Mouse (Mus musculus) liver, adult (tissue): ENCODE data around the gene Sstr1.

Experiments
- GATA4 ChIP-seq: IDR thresholded peaks from 2 replicates; pipeline ENCODE4 v1.6.1; 2014; ENCODE audit warnings: mild to moderate bottlenecking, low read length; ENCODE audit not compliant: insufficient replicate concordance

Sstr1 gene

DNA sequence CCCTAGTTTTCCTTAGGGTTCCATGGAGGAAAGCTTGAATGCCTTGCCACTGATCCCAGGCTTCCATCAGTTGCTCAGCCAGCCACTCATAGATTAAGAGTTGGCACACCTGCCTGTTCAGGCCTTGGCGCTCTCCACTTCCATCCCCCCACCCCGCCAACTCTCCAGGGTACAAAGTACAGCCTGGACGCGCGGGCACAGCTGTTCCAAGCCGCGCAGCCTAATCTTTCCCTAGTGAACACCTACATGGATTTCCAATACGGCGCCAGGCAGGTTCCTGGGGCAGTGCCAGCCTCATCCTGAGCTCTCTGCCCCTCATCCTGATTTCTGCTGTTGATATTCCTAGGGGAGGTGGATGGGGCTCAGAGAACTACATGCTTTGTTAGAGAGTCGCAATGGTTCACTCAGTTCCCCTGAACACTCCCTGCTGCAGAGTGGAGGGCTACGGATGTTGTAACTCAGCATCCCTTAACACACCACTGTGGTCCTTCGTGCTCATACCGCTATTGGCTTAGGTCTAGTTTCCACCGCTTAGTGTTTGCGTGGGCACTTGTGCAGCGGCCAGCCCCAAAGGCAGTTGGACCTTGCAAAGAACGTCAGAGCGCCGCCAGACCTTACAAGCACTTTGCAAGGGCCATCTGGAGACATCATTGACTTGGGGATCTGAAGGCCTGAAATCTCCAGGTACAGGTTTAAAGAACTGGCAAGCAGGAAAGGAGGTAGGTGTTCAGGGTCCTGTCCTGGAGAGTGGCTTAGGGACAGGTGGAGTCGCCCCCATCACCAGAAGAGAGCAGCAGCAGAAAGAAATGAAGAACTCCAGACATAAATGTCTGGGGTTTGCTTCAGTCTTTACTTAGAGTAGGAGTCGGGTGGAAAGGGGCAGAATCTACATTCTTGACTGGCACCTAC is at the start of gene Sstr1:
Gene Sstr1, plus strand, starts transcription at position 610 of the 909 bp plus-strand sequence.
- no peak for TF ChIP-seq GATA4

DNA sequence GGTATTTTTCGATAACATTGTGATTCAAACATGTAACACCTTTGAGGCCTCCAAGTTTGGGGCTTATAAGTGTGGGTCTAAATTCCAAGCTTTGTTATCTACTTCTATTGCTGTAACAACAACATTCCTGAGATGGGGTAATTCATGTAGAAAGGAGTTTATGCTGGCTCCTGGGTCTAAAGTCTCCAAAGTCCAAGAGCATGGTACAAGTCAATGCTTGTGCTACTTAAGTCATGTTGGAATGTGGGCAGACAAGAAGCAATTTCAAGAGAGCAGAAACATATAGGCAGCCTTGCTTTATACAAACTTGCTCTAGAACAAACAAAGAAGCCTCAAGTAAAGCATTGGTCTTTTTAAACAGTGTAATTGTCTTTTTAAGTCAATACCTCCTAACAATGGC is 12.8 kb upstream of the Sstr1 start:
- no peak for TF ChIP-seq GATA4

DNA sequence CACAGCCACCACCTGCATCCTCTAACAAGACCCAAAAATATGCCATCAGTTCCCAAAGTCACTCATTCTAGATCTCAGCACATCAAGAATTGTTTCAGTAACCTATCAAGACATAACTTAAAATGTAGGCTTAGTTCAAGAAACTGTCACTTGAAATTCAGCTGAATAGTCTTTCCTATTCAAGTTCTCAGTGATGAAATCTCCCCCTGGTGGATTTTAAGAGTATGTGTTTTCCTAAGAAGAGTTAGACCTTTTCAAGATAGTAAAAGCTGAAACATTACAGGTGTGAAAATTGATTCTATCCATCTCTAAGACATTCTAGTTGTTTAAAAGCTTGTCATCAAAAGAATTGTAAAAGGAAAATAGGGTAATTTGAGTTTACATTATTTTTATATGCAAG is 10.4 kb upstream of the Sstr1 start:
- no peak for TF ChIP-seq GATA4

DNA sequence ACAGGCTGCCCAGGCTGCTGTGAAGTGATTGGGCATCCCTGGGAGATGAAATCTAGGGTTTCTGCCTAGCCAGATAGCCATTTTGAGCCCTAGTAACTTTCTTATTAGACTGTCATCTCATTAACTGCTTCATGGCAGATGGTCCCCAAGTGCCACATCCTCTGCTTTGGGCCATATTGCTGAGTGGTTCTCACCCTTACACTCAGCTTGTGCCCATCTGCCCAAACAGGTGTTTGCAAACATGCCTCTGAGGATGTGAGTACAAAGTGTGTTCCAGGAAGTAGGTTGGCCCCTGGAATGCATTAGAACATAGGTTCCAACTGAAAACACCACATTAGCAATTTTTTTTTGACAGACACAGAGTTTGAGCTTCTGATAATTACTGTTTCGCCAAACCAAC is 3.6 kb upstream of the Sstr1 start:
- TF ChIP-seq GATA4 = no peak

DNA sequence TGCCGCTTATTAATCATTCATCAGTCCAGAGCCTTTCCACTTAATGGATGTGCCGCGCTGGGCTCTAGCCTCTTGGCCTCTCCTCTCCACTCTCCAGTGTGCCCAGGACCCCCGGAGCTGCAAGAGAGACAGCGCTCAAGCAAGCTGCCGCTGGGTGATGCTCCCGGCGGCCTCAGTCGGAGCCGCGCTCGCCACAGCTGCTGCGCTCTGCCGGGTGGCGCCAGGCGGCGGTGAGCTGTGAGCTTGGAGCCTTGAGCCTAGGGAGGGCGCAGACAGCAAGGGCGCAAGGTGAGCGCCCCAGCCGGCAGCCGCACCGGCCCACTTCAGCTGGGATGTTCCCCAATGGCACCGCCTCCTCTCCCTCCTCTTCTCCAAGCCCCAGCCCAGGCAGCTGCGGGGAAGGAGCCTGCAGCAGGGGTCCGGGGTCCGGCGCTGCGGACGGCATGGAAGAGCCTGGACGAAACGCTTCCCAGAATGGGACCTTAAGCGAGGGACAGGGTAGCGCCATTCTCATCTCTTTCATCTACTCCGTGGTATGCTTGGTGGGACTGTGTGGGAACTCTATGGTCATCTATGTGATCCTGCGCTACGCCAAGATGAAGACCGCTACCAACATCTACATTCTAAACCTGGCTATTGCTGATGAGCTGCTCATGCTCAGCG is 820 bp downstream of the Sstr1 start:
- TF ChIP-seq GATA4 = no peak

DNA sequence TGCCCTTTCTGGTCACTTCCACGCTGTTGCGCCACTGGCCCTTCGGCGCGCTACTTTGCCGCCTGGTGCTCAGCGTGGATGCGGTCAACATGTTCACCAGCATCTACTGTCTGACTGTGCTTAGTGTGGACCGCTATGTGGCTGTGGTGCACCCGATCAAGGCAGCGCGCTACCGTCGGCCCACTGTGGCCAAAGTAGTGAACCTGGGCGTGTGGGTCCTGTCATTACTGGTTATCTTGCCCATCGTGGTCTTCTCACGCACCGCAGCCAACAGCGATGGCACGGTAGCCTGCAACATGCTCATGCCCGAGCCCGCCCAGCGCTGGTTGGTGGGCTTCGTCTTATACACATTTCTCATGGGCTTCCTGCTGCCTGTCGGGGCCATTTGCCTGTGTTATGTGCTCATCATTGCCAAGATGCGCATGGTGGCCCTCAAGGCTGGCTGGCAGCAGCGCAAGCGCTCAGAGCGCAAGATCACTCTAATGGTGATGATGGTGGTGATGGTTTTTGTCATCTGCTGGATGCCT is 1.4 kb downstream of the Sstr1 start:
- TF ChIP-seq GATA4 = no peak

DNA sequence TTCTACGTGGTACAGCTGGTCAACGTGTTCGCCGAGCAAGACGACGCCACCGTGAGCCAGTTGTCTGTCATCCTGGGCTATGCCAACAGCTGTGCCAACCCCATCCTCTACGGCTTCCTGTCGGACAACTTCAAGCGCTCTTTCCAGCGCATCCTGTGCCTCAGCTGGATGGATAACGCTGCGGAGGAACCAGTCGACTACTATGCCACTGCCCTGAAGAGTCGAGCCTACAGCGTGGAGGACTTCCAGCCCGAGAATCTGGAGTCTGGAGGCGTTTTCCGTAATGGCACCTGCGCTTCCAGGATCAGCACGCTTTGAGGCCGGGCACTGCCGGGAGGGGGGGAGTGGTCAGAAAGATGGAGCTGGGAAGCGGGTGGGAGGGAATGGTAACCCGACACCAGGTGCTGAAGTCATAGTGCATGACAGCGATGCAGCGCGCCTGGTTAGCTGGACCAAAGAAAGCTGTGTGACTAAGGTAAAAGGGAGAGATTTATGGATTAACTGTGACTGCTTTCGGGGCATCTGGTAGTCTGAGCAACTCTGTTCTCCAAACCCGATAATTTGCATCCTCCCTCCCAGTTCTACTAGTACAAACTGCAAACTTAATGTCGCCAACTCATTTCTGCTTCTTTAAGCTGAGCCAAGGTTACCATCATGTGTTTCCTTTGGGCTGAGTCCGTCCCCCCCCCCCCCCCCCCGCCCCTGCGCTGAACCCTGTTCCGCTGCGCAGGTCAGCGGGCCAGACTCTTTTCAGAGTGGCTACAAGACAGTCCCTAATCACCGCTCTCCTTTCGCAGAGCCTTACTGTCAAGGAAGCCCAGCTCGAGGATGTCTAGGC is 2.1 kb downstream of the Sstr1 start:
- TF ChIP-seq GATA4 = no peak

DNA sequence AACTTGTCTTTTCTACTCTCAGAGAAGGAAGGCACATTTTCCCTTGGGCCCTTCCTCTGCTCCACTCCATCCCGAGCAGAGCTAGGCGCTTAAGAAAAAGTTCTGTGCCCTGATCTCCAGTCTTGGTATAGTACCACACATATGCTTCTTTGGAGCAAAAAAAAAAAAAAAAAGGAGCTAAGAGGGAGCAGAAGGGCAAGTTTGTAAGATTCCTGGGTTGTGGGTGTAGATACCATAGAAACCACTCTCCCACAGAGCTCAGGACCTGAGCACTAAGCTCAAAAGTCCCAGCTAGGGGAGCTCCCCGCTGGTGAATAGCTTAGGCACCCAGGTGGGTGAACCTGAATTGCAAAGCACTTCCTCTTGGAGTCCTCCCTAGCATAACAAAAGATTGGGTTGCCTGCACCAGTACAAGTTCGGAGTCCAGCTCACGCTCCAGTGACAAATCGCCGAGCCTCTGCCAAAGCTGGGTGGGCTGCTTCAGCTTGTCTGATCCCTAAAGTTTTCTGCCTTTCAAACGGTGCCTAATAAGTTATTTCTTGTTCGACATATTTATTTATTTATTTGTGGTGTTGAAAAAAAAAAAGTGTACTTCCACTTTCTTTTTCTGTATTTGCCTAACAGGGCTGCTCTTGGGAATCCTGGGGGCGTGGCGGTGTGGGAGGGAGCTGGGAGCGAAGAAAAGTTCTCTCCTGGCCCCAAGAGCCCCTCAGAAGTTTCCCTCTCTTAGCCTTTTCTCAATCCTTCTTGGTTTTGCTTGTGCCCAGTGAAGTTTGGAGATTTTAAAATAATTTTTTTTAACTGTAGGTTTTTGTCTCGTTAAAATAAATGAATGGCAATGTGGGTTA is 2.9 kb downstream of the Sstr1 start:
- no peak; the same call in 1 of the 2 replicates for TF ChIP-seq GATA4

DNA sequence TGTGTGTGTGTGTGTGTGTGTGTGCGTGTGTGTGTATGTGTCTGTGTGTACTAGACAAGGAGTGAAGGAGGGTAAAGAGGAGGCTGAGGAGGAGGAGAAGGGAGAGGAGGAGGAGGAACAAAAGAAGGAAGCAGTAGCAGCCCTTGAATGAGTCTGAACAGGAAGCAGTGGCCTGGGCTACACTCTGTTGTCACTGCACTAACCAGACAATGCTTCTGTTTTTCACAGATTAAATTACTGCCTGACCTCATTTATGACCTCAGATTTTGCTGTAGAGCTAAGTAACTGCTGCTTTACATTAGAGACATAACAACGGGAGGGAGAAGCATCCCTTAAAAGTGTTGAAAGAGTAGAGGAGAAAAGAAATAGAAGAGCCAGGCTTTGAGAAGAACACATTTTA is 4.6 kb downstream of the Sstr1 start:
- TF ChIP-seq GATA4 = no peak

DNA sequence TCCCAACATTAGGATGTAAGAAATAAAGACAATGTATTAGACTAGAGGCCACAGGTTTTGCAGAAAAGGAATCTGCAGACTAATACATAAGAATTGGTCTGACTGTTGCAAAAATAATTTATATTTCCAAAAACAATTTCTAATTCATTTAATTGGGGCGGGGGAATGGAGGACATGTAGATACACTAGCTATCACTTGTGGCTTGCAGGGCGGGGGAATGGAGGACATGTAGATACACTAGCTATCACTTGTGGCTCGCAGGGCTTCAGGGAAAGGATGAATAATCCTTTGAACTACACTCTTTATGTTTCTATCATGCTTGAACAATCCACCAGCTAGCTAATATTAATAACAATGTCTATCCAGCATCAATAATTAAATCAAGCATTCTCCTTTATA is 7.5 kb downstream of the Sstr1 start:
- TF ChIP-seq GATA4 = no peak

DNA sequence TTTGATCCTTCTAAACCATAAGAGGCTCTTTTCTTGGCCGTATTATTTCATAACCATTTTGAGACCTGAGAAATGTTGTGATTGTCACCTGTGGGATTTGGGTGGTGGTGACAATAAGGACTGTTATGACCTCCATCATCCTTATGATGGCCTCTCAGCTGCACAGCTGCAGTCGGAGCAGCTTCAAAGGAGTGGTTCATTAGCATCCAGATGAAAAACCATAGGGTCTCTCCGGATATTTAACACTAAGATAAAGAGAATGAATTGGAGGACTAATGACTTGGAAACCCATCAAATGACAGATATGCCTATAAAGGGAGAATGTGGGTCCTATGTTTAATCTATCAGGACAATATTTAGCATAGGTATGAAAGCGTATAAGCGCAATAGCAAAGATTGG is 14.1 kb downstream of the Sstr1 start:
- no peak for TF ChIP-seq GATA4

DNA sequence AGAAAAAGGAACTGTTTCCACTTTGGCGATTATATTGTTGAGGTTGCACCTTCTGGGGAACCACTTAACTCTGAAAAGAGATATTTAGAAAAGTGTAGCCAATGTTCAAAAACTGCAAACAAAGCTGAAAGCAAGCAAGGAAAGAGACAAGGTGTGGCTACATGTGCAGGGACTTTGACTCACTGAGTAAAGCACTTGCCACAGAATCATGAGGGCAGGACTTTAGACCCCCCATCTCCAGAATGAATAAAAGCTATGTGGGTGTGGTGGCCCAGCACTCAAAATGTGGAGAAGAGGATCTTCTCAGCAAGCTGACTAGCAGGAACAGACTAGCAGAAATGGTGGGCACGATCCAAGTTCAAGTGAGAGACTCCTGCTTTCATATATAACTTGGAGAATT is 20.9 kb downstream of the Sstr1 start:
- no peak for TF ChIP-seq GATA4

DNA sequence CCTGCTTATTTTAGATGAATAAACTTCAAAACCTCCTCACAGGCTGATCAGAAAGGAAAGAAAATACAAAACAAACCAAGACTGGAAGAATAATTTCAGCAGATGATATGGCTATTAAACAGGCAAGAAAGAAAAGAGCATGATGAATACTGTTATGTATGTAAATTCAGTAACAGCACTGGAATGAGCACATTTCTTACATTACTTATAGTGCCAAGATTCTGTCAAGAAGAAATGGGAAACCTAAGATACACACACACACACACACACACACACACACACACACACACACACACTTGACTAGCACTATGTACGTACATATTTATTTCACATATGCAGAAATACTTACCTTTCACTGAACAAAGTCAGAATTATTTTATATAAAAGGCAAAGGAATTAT is 40.3 kb downstream of the Sstr1 start:
- TF ChIP-seq GATA4 = no peak
